Mouse (Mus musculus): ENCODE data around the gene Gm20518.

DNA sequence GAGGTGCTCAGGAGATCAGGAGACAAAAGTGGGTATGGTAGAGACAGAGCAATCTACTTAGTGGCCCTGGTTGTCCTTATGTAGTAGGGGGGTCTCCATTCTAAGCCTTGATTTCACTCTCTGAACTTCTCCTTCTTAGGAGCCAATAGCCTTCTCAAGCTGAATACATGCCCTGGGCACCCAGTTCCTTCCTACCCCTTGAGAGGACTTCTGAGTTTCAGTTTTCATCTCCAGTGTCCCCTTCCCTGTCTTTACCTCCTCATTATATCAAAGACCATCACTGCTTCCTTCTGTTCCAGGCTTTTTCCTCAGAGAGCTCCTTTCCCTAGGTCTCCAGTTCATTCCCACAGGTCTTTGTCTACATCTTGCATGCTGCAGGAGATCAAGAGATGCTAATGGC is 95.0 kb downstream of the Gm20518 start:
- TF ChIP-seq POLR2A (IDR thresholded peaks at IDR 0.05; ENCODE audit: extremely low read depth, insufficient read depth, low read length) (no peak), CTCF (IDR thresholded peaks at IDR 0.05; ENCODE audit: low read depth, low read length) (no peak)
